Mouse (Mus musculus): ENCODE measurements around the gene Olfr342.

The Olfr342 gene

GRCm38 (mm10) chr2:36524698-36525097 lies at the start of gene Olfr342:
Olfr342 (plus strand) TSS chr2:36524998.
- no peak for DNase-seq (ENCODE audit: low spot score in 2 of 2)

GRCm38 (mm10) chr2:36482368-36482767 lies 42.4 kb upstream of the Olfr342 start, which contains the start of gene Olfr341:
Olfr341 (minus strand) TSS chr2:36482468.
- no peak for DNase-seq (ENCODE audit: low spot score in 2 of 2)

- no peak for DNase-seq (ENCODE audit: low spot score in 2 of 2)
These were observed 40.4 kb downstream of the Olfr342 start for GRCm38 (mm10) chr2:36565156-36565555.

GRCm38 (mm10) chr2:36566362-36566761 lies 41.6 kb downstream of the Olfr342 start, which contains the start of gene Olfr344:
Olfr344 (plus strand) TSS chr2:36566662.
- DNase-seq (ENCODE audit: low spot score in 2 of 2): no peak

GRCm38 (mm10) chr2:36567022-36567421 lies 42.2 kb downstream of the Olfr342 start:
- DNase-seq (ENCODE audit: low spot score in 2 of 2): no peak

DNA sequence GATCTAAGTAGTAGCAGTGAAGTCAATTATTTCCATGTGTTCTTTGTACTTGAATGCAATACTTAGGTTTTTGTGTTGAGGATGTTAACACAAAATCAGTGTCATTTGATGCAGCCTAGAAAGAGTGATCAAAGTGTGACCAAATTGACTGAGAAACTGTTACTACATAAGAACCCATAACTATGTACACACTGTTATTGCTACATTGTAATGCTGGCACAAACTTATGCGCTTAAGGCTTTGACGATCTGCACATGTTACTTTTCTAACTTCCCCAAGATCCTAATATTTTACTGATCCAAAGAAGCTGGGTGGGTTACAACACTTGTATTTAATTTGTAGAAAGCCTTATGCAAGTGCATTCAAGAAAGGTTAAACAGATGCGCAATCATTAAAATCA lies 43.0 kb downstream of the Olfr342 start:
- DNase-seq (ENCODE audit: low spot score in 2 of 2): no peak

Measured in spleen, postnatal 14 days (tissue).